Mouse (Mus musculus): ENCODE data around the gene Gna12.

- TF ChIP-seq CTCF (IDR thresholded peaks at IDR 0.05; ENCODE audit: borderline replicate concordance, insufficient read depth, low read length): no peak
- TF ChIP-seq POLR2A (IDR thresholded peaks at IDR 0.05; ENCODE audit: low read depth, low read length): no peak
Measured at GRCm38 (mm10) chr5:140806939-140807338, 23.3 kb downstream of the Gna12 start.
